Mouse (Mus musculus) 3T3-L1 (cell line): ENCODE measurements around the gene Car9.
"Not testable (repeated sequence)": the region's sequence is repeated elsewhere in the genome, so short reads cannot be mapped to it uniquely, and the experiment has no call there.

Experiments used
- DNase-seq: peaks from one replicate; pipeline ENCODE4 v3.0.0-alpha.2; 2015; ENCODE audit warnings: low read depth, low spot score

The Car9 gene

DNA sequence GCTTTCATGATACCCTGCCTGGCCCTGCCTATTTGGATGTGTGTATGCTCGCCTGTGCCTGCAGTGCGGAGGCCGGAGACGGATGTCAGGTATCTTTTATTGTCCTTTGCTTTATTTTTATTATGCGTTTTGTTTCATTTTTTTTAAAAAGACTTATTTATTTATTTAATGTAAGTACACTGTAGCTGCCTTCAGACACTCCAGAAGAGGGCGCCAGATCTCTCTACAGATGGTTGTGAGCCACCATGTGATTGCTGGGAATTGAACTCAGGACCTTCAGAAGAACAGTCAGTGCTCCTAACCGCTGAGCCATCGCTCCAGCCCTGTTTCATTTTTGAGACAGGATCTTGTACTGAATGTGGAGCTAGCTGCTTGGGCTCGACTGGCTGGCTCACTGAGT, 21.7 kb downstream of the Car9 start:
- peak; percentile 30 for DNase-seq

- peak; percentile 40 for DNase-seq
These were observed 23.3 kb downstream of the Car9 start for GRCm38 (mm10) chr4:43530081-43530501.

- DNase-seq: peak; percentile 83
These were observed 23.8 kb downstream of the Car9 start for GRCm38 (mm10) chr4:43530581-43530980.

DNA sequence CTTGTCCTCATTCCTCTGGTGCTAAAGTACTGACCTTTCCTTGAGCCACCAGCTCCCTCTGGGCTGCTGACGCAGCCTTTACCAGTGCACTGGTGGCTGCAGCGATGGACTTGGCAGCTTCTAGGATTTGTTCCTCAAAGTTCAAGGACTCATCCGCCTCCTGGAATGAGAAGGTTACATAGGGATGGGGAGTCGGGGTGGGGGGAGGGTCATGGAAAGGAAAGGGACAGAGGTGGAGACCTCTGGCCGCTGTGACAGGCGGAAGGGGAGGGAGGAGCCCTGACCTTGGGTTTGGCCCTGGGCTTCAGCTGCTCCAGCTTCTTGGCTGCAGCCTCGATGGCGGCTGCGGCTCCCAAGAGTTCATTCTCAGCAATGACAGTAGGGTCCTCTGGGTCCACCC, 26.5 kb downstream of the Car9 start:
- no peak for DNase-seq

- DNase-seq: no peak
These were observed 28.9 kb downstream of the Car9 start for GRCm38 (mm10) chr4:43535628-43536027.

DNA sequence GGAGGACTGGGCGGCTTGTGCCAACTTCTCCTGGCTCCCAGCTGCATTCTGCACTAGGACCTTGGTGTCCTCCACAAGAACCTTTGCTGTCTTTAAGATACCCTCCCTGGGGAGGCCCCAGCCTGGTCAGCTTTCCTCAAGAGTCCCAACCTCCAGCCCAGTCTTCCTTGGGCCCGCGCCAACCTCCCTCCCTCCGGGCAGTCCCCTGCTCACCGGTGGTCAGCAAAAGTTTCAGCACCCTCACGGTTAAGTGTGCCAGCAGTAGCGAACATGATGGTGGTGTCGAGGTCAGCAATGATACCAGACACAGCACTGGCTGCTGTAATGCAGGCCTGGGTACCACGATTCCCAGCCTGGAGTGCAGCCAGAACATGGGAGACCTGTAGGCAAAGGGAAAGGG, 29.3 kb downstream of the Car9 start:
- no peak for DNase-seq

DNA sequence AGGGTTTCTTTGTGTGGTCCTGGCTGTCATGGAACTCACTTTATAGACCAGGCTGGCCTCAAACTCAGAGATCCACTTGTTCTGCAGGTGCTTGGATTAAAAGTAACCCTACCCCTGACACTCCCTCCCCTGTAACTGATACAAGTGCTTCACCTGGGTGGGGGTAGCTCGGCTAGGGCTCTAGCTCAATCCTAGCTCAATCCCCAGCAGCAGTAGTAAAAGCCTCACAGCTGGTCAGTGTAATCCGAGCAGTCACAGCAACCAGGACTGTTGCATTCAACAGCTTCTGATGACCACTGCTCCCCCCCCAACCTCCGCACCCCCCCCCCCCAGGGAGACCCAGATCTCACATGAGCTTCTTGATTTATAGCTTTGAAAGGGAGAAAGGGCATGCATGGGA, 35.3 kb downstream of the Car9 start:
- DNase-seq: no peak

- DNase-seq: no peak
These were observed 39.7 kb downstream of the Car9 start for GRCm38 (mm10) chr4:43546375-43547047.

- DNase-seq: no peak
These were observed 40.4 kb downstream of the Car9 start for GRCm38 (mm10) chr4:43547160-43547559.

DNA sequence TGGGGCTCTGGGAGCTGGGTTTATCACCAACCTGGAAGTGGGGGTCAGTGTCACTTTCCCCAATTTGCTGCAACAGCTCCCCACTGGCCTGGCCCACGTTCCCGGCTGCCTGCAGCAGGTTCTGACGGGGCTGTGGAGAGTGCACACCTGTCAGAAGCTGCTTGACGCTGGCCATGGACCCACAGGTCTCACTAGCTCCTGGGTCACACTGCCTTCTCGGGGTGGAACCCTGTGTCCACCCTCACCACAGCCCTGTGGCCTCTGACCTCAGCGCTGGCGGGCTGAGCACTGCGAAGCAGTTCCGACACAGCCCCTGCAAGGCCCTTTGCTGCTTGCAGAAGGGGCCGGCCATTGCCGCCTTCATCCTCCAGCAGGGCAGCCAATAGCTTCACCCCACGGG, 42.3 kb downstream of the Car9 start:
- no peak for DNase-seq

- DNase-seq: not testable (repeated sequence)
These were observed 45.1 kb downstream of the Car9 start for GRCm38 (mm10) chr4:43551854-43552253.

DNA sequence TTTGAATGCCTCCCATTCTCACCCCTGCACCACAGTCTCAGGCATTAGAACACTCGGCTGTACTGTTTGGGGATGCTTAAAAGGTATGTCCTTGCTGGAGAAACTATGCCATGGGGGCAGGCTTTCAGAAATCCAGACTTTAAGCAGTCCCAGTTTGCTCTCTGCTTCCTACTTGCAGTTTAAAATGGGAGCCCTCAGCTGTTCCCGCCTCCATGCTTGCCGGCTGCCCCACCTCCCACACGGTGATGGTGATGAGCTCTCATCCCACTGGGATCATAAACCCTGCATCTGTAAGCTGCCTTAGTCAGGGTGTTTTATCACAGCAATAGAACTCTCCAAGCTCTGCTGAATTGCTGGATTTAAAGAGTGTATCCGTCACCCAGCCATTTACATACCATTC, 45.7 kb downstream of the Car9 start:
- no peak for DNase-seq

GRCm38 (mm10) chr4:43553891-43554290, 47.1 kb downstream of the Car9 start:
- DNase-seq: no peak

DNA sequence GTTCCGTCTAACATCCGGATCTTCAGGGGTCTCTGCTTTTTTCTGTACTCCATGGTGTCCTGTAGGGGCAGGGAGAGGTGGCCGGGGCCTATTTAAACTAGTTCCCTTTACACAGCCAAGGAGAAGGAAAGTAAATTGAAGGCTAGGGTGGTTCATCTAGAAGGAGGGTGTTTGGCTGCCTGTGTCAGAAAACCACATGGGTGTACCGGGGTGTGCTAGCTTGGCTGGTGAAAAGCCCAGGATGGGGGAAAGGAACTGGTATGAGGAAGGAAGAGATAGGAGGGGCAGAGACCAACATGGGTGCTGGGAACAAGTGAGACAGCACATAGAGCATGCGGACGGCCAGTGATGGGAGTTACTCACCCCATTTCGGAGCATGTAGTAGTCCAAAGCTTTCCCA, 49.2 kb downstream of the Car9 start:
- no peak for DNase-seq

DNA sequence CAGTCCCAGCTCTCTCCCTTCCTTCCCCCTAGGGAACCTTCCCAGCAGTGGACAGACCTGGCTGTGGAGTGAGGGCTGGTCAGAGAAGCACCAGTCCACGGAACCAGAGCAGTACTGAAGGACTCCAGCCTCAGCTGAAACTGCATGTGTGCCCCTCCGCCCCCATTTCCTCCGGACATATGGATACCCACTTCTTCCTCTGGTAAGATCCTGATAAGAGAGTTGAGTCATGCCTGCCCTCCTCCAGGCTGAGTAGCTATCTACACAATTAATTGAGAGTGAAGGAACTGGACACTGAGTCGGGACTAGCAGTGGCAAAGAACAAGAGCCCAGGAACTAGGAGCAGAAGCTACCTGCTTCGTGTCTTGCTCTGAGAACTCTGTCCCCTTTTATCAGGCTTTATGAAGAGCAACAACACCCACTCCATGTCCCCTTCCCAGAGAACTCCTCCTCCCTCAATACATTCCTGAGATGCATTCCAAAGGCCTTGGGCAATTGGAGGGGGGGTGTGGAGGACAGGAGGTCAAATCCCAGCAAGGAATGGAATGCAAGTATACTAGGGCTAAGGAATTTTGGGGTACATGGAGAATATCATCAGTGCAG, 51.4 kb downstream of the Car9 start:
- peak; percentile 84 for DNase-seq

- peak; percentile 91 for DNase-seq
These were observed 52.0 kb downstream of the Car9 start for GRCm38 (mm10) chr4:43558631-43559356.

- no peak for DNase-seq
These were observed 52.9 kb downstream of the Car9 start for GRCm38 (mm10) chr4:43559519-43560242.

- DNase-seq: peak; percentile 69
These were observed 53.5 kb downstream of the Car9 start for GRCm38 (mm10) chr4:43560243-43560611.

DNA sequence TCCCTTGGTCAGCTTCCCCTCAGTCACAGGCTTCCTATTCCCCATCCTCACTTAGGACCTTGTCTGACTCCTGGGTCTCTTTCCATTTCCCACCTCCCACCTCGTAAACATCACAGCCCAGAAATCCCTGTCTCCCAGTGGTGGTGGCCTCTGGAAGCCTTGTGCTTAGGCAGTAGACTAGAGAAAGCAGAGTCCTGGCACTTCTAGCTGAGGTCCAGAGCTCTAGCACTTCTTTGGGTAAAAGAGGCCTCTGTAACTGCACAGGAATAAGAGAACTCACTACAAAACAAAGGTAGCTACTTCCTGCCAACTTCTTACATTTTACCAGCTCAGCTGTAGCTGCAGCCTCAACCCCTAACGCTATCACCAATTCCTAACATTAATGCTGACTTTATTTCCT, 54.2 kb downstream of the Car9 start:
- DNase-seq: peak; percentile 29

GRCm38 (mm10) chr4:43561436-43561996, 54.8 kb downstream of the Car9 start:
- DNase-seq: no peak

- peak; percentile 99 for DNase-seq
These were observed 55.4 kb downstream of the Car9 start, which contains the start of the genes Creb3 and Tln1 for GRCm38 (mm10) chr4:43561997-43562768. Creb3 (plus strand) TSS chr4:43562332. Tln1 (minus strand) TSS chr4:43562691.
